Mouse (Mus musculus): ENCODE data around the gene 9930104L06Rik. TPM values are rescaled to one million over a fixed set of nuclear protein-coding genes. Genes with fewer than 3 reads are reported as not detected.
"Not testable (repeated sequence)": the region's sequence is repeated elsewhere in the genome, so short reads cannot be mapped to it uniquely, and the experiment has no call there.

Gene 9930104L06Rik
- 9.0 and 10.6 TPM in 2 replicates for polyA plus RNA-seq (2015; fragmentation: Nextera tagmentation; extraction: Ambion mirVana)

DNA sequence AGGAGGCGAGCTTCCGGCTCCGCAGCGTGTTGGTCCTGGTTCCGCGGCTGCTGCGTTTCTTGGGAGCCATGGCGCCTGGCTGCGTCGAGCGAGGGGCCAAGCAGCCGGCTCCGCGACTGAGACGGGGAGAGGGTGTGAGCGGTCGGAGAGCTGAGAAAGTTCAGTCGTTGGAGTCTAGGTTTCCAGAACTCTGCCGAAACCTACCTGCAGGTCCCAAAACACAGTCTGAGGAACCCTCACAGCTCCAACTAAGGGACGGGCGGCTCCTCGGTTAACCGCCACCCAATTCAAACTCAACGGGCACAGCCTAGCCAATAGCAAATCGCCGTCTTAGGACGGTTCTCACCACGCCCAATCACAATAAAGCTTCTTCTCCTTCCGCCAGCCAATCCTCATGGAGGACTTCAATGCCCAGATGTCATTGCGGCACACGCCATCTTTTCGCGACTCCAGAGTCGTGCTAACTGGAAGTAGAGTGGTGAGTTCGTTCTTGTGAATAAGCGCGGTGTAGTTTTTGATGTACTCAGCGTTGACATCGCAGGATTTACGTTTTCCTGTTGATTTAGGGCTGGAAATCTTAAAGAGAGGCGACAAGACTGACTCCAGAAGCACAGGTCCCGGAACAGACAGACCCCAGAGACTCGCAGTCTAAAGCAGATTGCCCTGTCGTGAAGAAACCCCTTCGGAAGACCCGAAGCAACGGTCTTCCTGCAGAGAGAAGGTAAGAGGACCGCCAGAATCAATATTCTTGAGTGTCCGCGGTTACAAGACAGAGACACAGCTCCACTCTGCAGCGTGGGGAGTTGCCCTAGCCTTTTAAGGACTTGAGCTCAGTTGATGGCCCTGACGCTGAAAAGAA lies at the start of gene 9930104L06Rik:
9930104L06Rik (plus strand) TSS at position 436 of the 859 bp plus-strand sequence.
- DNase-seq (ENCODE audit: low spot score) = peak; percentile 97

DNA sequence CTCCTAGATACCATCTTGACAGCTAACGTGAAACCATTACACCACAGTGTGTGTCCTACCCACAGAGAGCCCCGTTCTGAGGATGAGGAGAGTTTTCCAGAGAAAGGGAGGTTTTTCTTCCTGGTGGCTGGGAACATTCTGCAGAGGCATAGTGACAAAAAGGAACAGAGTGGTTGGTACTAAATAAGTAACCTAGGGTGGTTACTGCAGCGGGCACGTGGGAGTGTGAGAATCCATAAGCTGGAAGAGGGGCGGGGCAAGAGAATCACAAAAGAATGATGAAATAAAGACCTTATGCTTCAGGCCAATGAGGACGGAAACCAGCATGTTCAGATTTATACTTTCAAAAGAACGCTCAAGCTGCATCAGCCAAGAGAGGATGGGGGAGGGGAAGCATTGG lies 48.1 kb upstream of the 9930104L06Rik start:
- no peak for DNase-seq (ENCODE audit: low spot score)

DNA sequence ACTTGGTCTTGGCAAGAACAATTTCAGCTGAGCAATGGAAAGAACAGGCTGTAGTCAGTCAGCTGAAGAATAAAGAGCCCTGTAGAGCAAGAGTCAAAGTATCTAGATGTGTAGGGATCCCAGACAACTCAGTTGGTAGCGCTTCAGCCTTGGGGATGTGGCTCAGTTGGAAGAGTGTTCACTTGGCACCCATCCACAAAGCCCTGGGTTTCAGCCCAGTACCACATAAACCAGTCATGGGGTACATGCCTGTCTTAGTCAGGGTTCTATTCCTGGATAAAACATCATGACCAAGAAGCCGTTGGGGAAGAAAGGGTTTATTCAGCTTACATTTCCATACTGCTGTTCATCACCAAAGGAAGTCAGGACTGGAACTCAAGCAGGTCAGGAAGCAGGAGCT lies 46.9 kb upstream of the 9930104L06Rik start:
- DNase-seq (ENCODE audit: low spot score) = no peak

DNA sequence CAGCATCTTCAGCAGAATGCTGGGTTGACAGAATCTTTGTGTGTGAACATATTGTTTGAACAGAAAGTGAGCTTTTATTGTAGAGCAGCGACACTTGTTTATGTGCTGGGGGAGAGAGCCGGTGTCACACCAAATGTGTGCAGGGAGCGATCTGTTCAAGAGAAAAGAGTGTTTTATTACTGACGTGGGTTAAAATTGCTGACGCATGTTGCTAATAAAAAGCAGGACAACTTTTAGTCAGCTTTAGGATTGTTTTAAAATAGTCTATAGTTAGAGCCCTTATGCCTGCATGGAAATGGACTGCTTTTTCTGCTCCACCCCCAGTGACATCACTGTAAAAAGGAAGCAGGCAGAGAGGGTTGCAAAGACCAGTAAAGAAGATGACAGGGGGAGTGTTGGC lies 46.0 kb upstream of the 9930104L06Rik start:
- DNase-seq (ENCODE audit: low spot score) = no peak

DNA sequence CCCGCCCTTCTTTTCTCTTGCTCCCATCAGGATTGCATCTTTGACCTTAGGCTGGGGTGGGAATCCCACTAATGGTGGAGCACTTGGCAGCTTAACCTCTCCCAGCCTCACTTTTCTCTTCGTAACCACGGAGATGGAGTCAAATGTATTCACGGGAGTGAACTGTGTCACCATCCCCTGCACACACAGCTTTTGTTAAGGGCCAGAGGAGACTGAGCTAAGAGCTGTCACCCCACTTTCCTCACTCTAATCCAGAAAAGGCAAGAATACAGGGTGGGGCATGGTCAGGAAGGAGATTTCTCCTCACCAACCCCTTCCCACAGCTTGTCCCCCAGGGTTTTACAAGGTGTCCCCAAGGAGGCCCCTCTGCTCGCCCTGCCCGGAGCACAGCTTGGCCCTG lies 43.1 kb upstream of the 9930104L06Rik start:
- no peak for DNase-seq (ENCODE audit: low spot score)

DNA sequence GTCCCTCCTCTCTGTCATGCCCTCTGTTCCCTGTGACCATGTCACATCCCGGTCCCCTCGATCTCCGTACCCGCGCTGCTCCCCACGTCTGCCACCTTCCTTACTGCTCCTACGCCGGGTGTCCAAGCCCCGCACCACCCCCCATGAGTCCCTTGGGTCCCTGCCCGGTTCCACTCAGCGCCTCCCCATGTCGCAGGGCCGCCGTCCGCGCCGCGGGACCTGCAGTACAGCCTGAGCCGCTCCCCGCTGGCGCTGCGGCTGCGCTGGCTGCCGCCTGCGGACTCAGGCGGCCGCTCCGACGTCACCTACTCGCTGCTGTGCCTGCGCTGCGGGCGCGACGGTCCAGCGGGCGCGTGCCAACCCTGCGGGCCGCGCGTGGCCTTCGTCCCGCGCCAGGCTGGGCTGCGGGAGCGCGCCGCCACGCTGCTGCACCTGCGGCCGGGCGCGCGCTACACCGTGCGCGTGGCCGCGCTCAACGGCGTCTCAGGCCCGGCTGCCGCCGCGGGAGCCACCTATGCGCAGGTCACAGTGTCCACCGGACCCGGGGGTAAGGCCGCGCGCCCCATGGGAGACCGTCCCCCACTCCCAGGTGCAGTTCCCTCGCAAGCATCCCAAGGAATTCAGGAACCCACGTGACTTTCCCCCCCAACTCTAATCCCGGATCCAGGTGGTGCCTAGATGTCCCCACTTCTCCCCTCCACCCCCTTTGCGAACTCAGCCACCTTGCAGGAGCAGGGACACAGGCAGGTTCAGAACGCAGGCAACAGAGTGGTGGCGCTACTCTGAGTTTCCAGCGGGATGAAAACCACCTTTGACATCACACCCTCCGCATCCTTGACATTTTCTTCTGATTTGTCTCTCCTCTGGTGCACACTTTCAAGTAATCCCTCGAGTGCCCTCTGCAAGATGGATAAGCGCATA lies 42.1 kb upstream of the 9930104L06Rik start:
- no peak for DNase-seq (ENCODE audit: low spot score)

DNA sequence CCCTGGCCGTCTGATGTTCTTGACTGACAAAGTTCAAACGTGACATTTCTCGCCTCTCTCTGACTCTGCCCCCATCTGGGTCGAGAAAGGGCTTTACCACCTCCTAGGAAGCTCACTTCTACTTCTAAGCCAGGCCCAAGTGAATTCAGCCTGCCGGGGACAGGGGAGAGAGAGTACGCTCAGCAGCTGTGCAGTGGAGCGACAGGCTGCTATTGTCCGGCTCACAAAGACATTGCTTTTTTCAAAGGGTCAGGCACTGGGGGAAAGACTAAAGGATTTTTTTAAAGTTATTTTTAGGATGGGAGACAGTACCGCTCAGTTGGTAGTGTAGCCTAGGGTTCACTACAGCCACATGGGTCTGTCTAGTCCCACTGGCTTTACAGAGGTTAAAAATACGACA lies 38.4 kb upstream of the 9930104L06Rik start:
- DNase-seq (ENCODE audit: low spot score) = no peak

DNA sequence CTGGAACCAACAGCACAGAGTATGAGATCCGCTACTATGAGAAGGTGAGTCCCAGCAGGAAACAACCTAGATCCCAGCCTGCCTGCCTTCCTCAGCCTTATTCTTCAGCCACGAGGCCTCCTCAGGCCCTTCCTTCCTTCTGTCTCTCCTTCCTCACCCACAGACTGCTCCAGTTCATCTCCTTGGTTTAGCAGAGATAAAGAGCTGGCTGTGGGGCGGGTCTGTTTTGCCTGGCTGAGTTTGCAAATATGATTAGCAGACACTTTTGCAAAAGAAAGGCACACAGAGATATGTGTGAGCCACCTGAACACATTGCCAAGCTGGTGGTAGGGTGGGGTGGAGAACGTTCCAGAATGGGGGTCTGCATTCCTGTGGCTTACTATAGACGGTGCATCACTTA lies 36.9 kb upstream of the 9930104L06Rik start:
- DNase-seq (ENCODE audit: low spot score) = no peak

DNA sequence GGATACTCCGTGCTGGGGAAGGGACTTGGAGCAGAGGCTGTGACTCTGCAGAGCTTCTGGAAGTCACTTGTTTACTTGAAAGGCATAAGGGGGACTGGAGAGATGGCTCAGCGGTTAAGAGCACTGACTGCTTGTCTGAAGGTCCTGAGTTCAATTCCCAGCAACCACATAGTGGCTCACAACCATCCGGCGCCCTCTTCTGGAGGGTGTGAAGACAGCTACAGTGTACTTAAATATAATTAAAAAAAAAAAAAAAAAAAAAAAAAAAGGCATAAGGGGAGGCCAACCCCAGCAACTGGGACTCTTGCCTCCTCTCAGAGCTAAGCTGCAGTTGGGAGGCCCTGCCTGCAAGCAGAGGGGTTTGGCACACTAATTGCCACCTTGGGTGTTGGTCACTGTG lies 31.4 kb upstream of the 9930104L06Rik start:
- DNase-seq (ENCODE audit: low spot score) = peak; percentile 10

DNA sequence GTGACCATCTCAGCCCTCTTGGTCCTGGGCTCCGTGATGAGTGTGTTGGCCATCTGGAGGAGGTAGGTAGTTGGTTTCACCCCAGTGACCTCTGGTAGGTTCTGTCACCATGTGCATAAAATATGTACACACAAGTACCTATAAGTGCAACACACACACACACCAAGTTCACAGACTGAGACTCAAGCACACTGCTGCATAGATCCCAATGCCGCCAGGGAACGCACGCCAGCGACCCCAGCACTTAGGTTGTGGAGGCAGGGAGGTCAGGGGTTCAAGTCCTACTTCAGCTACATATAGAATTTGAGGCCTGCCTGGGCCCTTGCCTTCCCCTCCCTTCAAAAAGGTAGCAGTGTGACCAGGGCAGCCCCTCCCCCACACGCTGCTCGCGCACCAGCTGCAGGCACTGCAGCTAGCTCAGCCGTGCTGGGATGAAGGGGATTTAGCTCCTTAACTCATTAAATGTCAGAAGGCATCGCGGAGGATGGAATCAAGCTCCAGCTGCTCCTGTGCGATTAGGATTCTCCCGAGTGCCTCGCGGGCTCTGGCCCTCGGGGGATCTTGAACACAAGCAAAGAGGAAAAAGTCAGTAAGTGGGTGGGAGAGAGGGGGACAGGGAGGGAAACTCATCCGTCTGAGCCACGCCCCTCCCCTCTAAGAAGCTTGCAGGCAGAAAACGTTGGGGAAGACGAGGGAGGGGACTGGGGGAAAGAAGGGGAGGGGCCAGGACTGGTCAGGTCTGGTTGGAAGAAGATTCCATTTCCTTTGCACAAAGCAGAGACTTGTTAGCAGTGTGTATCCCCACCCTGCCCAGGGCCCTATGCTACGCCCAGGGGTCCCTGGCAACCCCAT lies 30.7 kb upstream of the 9930104L06Rik start:
- no peak for DNase-seq (ENCODE audit: low spot score)

DNA sequence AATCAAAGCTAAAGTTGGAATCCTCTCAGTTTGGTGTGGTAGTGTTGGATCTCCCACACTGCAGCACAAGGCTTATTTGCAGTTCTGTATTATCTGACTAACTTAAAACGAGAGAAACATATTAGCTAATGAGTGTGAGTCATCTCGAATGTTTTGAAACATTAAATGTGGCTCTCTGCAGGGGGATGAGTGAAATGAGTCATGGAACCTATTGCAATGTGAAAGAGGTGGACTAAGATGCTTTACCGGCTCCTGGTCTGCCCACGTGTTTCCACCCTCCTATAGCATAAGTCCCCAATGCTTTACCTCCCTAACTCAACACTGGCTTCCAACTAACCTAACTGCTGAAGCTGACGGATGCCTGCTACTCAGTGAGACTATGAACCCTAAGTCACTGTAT lies 8.7 kb upstream of the 9930104L06Rik start:
- DNase-seq (ENCODE audit: low spot score) = no peak

DNA sequence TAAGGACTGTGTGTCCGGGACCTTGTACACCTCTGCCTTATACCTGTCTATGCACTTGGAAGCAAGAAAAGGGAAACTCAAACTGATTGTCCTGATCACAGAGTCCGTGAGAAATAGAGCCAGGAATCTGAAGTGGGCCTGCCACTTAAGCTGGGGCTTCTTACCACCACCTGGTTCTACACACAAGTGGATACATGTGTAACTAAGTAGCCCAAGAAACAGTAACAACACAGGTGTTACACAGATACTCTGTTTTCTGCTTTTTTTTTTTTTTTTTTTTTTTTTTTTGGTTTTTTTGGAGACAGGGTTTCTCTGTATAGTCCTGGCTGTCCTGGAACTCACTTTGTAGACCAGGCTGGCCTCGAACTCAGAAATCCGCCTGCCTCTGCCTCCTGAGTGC lies 2.4 kb downstream of the 9930104L06Rik start, which contains the start of gene Cdca8:
Cdca8 (minus strand) TSS at position 101 of the 400 bp plus-strand sequence.
- DNase-seq (ENCODE audit: low spot score) = not testable (repeated sequence)

DNA sequence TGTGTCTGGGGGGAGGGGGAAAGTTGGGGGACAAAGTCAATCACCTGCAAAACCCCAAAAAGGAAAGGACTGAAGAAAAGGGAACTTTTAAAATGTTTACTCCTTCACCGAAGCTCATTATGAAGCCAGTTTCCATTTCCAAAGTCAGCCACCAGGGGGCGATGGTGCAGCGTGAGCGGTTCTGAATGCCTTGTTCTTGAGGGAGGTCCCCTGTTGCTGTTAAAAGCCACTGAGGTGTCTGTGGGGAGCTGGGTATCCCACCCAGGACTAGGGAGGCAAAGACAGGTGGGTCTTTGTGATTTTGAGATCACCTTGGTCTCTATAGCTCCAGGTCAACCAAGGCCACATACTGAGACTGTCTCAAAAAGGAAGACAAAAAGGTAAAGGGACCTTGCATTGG lies 6.2 kb downstream of the 9930104L06Rik start:
- DNase-seq (ENCODE audit: low spot score) = peak; percentile 80

DNA sequence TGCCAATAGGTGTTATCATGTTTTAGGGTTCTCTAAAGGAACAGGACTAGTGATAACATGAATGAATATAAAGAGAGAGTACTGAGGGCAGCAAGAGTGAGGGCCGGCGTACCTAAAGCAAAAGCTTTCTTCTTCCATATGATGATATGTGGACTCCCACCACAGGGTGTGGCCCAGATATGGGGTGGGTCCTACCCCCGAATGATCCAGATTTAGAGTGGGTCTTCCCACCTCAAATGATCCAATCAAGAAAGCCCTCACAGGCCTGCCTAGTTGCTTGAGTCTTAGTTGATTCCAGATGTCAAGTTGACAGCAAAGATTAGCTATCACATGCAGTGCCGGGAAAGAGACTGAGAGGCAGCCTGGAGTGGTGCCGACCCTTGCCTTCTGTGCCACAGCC lies 6.9 kb downstream of the 9930104L06Rik start:
- no peak for DNase-seq (ENCODE audit: low spot score)

DNA sequence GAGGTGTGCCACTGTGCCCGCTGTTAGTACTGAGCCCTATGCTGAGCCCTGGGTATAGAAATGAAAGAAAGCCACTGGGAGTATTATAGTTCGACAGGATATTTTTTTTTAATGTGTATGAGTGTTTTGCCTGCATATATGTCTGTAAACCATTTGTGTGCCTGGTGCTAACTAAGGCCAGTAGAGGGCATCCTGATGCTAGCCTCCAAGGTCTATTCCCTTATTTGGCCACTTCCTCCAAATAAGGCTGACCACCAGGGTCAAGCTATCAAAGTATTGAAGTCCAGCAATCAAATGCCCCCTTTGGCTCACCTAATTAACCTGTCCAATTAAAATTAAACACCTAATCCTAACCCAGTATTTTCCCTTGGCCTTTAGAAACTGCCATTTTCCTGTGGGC lies 8.1 kb downstream of the 9930104L06Rik start:
- no peak for DNase-seq (ENCODE audit: low spot score)

DNA sequence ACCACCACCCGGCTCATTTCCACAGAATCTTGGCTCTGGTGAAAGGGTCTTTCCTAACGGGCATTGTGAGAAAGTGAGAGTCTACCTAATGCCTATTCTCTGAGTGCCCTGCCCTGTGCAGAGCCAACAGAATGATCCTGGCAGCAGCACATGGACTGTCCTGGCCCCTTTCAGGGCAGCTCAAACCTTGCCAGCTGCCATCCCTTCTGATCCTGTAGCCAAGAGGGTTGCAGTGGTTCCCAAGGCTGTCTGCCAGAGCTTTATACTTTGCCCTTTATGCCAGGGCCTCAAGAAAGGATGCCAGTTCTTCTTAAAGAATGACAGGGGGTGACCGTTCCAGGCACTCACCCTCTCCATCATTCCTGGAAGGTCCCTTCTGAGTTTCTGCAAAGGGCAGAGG lies 12.6 kb downstream of the 9930104L06Rik start:
- DNase-seq (ENCODE audit: low spot score) = no peak

DNA sequence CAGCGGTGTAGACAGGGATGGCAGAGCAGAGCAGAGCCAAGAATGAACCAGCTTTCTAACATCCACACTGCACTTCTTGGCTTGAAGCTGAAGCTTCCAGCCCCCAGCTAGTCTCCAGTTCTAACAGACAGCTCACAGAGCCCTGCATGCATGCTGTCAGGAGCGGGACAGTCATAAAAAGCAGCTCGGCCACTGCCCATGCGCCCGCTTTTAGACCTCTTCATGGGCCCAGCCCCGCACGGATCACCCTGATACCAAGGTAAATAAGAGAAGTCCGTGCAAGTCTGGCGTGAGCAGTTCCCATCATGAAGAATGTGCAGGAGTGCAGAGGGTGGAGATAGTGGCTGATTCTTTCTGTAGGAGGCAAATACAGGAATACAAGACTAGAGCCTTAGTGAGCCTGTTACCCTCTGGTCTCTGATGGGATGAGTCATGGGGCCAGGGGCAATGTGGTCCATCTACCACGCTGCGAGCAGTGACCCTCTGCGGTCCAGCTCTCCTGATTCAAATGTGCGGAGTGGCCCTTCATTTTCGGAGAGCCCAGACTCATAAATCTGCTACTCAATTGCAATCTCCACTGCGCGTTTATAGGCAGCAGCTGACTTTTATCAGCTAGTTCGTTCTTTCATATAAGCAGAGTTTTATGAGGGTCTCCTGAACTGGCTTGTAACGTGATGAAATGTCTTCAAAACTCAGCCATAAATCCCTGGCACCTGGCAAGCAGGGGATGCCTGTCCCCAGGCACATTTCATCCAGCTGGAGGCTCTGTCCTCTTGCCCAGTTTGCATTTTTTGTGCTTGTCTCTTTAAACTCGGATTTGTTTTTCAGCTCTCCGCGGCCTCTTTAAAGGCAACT lies 13.6 kb downstream of the 9930104L06Rik start:
- DNase-seq (ENCODE audit: low spot score) = no peak

DNA sequence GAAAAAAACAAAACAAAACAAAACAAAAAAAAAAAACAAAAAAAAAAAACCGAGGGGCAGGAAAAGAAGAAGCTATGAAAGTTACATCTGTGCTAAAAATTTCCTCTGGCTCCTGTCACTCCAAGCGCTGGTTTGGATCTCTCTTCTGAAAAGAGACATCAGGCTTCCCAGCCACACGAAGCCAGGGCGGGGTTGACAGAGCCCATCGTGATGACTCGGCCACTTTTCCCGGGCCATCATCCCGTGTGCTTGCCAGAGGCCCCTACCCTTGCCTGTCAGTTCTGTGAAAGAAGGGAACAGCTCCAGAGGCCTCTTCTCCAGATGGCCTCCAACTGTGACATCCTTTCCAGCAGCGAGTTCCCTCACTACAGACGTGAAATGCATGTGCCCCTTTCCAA lies 14.2 kb downstream of the 9930104L06Rik start:
- DNase-seq (ENCODE audit: low spot score) = no peak

DNA sequence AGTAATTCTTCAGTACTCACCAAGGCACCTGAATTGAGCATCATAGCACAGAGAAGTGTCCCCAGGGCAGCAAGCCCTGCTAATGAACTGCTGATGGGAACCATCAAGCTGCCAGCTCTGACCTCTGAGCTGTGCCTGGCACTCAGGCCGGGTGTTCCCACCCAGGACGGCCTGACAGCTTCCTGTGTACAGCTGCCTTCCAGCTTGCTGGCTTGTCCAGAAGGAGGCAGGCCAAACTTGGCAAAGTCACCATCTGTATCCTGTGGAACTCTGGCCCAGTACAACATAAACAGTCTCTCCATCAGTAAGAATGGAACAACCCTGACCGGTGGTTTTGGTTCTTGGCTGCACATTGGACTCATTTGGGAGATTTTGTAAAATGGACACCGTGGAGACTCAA lies 16.7 kb downstream of the 9930104L06Rik start:
- no peak for DNase-seq (ENCODE audit: low spot score)

DNA sequence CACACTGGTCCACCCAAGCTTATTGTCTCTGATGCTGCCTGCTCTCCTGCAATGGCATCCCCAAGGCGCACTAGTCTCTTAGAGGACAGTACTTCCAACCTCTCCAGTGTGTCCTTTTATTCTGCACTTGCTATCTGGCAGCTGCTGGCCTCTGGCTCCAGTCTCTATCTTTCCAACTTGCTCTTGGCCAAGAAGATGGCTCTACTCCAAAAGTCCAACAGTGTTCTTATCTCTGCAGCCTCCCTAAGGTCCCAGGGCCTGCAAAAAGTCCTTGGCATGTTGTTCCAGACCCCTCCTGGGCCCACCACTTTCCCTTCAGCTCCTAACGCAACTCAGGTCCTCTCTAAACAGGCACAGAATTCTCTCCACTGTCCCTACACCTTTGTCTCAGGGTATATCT lies 20.4 kb downstream of the 9930104L06Rik start:
- no peak for DNase-seq (ENCODE audit: low spot score)
